Mouse (Mus musculus): ENCODE measurements at regions not wholly inside any gene's neighbourhood (a gene's known extent, or its start where the extent isn't known, plus 50 kb on each side); places are given as distances from the start of the nearest gene placed in this dataset.
A peak's percentile ranks its signal among the peaks of the same experiment; 100 is the strongest.

GRCm38 (mm10) chr9:31794911-31795310 is 118.4 kb downstream of the Barx2 start:
- DNase-seq: peak; percentile 13

- no peak for DNase-seq
Observed at GRCm38 (mm10) chr9:31775956-31776355, 137.3 kb downstream of the Barx2 start.

- DNase-seq: no peak
Observed at GRCm38 (mm10) chr9:31765401-31765800, 147.9 kb downstream of the Barx2 start.

- peak; percentile 5 for DNase-seq
Observed at GRCm38 (mm10) chr9:31757894-31758561, 155.2 kb downstream of the Barx2 start.

- peak; percentile 10 for DNase-seq
Observed at GRCm38 (mm10) chr9:31730443-31730842, 182.8 kb downstream of the Barx2 start.

- no peak for DNase-seq
Observed at GRCm38 (mm10) chr9:31719309-31719708, 194.0 kb downstream of the Barx2 start.

GRCm38 (mm10) chr9:31710022-31710421 is 203.2 kb downstream of the Barx2 start:
- no peak for DNase-seq

GRCm38 (mm10) chr9:31706688-31707087 is 206.6 kb downstream of the Barx2 start:
- DNase-seq: no peak

- DNase-seq: no peak
Observed at GRCm38 (mm10) chr9:31690921-31691475, 222.3 kb downstream of the Barx2 start.

- no peak for DNase-seq
Observed at GRCm38 (mm10) chr9:31688398-31688705, 224.1 kb upstream of the Tmem45b start.

GRCm38 (mm10) chr9:31687686-31688397 is 223.6 kb upstream of the Tmem45b start:
- DNase-seq: no peak

- no peak for DNase-seq
Observed at GRCm38 (mm10) chr9:31686466-31686865, 222.2 kb upstream of the Tmem45b start.

- peak; percentile 14 for DNase-seq
Observed at GRCm38 (mm10) chr9:31684812-31685188, 220.5 kb upstream of the Tmem45b start.

- DNase-seq: no peak
Observed at GRCm38 (mm10) chr9:31684099-31684811, 220.0 kb upstream of the Tmem45b start.

GRCm38 (mm10) chr9:31683302-31684081 is 219.2 kb upstream of the Tmem45b start:
- DNase-seq: no peak

GRCm38 (mm10) chr9:31682893-31683292 is 218.6 kb upstream of the Tmem45b start:
- DNase-seq: no peak

GRCm38 (mm10) chr9:31677150-31677549 is 212.9 kb upstream of the Tmem45b start:
- DNase-seq: no peak

- peak; percentile 9 for DNase-seq
Observed at GRCm38 (mm10) chr9:31659026-31659425, 194.8 kb upstream of the Tmem45b start.

GRCm38 (mm10) chr9:31657612-31658011 is 193.3 kb upstream of the Tmem45b start:
- DNase-seq: no peak

GRCm38 (mm10) chr9:31656676-31657075 is 192.4 kb upstream of the Tmem45b start:
- no peak for DNase-seq

- no peak for DNase-seq
Observed at GRCm38 (mm10) chr9:31654747-31655146, 190.5 kb upstream of the Tmem45b start.

- no peak for DNase-seq
Observed at GRCm38 (mm10) chr9:31654213-31654612, 190.0 kb upstream of the Tmem45b start.

- DNase-seq: no peak
Observed at GRCm38 (mm10) chr9:31653788-31654187, 189.5 kb upstream of the Tmem45b start.
